Mouse (Mus musculus): Measurements from ENCODE around the gene Hdgfl3.

Gene Hdgfl3

GRCm38 (mm10) chr7:81899361-81899760 is 34.9 kb downstream of the Hdgfl3 start:
- DNase-seq (ENCODE audit: low spot score in 2 of 2): no peak

- DNase-seq (ENCODE audit: low spot score in 2 of 2): no peak
Observed at GRCm38 (mm10) chr7:81885128-81885527, 49.1 kb downstream of the Hdgfl3 start.

DNA sequence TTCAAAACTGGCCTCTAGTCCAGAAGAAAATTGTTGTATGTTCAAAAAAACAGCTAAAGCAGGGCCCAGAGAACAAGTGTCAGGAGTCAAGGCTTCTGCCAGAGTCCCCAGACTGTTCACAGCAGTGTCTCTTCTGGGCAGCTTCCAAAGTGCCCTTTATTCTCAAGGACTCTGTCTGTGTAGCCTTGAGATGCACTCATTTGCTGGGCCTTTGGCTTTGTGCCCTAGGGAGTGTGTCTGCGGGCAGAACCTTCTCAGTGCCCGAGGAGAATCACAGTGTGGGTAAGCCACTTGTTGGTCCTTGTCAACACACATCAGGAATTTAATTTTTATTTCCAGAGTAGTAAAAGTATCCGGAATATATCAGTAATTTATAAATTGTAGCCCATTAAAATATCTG is 52.7 kb downstream of the Hdgfl3 start:
- DNase-seq (ENCODE audit: low spot score in 2 of 2): no peak

- no peak for DNase-seq (ENCODE audit: low spot score in 2 of 2)
Observed at GRCm38 (mm10) chr7:81880797-81881196, 53.5 kb downstream of the Hdgfl3 start.

- no peak for DNase-seq (ENCODE audit: low spot score in 2 of 2)
Observed at GRCm38 (mm10) chr7:81880286-81880685, 54.0 kb downstream of the Hdgfl3 start.

- DNase-seq (ENCODE audit: low spot score in 2 of 2): peak; percentile 42 to 72
Observed at GRCm38 (mm10) chr7:81875372-81875771, 58.9 kb downstream of the Hdgfl3 start.

DNA sequence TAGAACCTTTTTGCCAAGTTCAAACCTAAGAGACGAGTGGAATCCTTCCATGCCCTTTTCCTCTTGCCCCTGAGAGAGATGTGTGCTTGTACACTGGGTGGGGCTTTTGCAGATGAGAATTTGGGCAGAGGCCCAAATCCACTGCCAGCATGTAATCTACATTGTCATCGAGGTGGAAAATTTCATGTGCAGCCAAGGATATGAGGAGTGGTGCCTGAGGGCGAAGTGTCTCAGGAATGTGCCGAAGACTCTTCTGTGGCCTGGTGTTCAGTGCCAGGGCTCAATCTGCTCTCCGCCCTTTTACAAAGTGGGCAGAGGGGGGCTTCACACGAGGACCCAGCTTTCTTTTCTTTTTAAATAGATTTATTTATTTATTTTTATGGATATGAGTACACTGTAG is 59.6 kb downstream of the Hdgfl3 start:
- no peak for DNase-seq (ENCODE audit: low spot score in 2 of 2)

DNA sequence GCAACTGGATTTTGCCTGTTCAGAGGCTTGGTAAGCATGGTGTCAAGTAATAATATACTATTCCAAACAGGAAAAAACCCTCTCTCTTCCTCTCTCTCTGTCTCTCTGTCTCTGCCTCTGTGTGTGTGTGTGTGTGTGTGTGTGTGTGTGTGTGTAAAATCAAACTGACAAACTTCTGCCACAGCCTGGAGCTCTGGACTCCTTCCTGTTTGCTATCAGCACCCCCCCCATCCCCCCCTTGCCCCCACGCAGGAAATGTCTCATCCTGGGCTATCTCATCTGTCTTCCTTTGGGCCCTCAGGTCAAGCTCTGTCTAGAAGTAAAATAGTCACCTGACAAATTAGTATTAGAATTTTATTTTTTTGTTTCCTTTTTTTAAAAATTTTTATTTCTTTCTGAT is 60.5 kb downstream of the Hdgfl3 start:
- no peak for DNase-seq (ENCODE audit: low spot score in 2 of 2)

DNA sequence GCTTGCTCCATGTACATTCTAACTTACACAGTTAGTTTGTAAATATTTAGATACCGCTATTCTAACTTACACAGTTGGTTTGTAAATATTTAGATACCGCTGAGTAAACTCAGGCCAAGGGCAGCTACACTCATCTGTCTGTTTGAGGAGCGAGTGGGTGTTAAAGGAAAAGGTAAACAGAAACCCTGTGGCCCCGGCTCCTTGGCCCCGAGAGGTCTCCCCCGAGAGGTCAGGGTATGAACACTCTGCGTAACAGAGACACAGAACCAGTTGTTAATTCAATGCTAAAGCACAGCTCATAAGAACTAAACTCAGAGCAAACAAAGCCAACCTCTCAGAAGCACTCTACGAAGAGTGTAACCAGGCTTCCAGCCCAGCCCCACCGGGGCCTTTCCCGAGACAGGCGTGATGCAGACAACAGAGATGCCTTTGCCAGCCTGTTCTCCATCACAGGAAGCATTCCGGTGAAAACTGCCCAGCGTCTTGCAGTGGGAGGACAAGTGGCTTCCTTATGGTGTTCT is 61.7 kb downstream of the Hdgfl3 start:
- no peak for DNase-seq (ENCODE audit: low spot score in 2 of 2)

- peak; percentile 60 to 61 for DNase-seq (ENCODE audit: low spot score in 2 of 2)
Observed at GRCm38 (mm10) chr7:81868158-81868557, 66.1 kb downstream of the Hdgfl3 start.

- DNase-seq (ENCODE audit: low spot score in 2 of 2): no peak
Observed at GRCm38 (mm10) chr7:81867231-81867930, 66.9 kb downstream of the Hdgfl3 start.

DNA sequence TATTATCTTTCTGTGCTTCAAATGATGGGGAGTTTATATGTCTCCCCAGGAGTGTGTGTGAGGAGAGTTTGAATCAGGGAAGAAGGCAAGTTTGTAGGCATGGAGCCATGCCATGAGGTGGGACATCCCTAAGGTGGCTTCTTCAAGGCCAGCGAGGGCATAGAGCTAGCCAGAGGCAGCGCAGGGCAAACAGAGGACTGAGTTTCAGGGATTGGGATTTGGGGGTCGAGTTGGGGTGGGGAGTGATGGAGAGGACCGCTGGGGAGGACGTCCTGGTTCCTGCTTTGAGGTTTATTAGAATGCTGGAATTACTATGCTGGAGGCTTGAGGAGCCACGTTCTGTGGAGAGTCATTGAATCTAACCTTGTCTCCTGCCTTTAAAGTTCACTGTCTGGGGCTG is 68.3 kb downstream of the Hdgfl3 start:
- no peak for DNase-seq (ENCODE audit: low spot score in 2 of 2)

DNA sequence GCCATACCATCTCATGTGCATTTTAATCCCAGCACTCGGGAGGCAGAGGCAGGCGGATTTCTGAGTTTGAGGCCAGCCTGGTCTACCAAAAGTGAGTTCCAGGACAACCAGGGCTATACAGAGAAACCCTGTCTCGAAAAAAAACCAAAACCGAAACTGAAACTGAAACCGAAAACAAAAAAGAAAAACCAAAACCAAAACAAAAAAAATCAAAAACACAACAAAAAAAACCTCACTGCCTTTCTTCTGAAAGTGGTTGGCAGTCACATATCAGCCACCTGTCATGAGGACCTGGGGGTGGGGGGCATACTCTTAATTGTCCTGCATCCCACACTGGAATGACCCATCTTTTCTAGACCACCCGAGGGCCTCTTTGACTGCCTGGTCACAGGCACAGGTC is 69.7 kb downstream of the Hdgfl3 start:
- DNase-seq (ENCODE audit: low spot score in 2 of 2): no peak

- DNase-seq (ENCODE audit: low spot score in 2 of 2): no peak
Observed at GRCm38 (mm10) chr7:81862587-81863583, 71.4 kb downstream of the Hdgfl3 start.

DNA sequence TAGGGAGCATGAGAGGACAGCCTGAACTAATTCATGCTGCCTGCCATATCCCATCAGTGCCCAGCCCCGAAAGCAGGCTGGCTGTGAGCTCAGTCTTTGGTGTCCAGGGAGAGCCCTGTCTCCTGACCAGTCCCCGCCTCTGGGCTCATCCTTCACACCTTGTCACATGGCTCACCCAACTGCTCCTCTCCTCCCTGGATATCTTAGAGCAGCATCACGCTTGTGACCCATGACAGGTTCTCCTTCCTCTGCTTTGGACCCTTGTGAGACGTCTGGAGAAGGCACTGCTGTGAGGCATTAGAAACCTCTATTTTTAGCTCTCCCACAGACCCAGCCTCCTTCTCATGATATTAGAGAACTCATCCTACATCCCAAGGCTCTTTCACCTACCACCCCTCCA is 72.4 kb downstream of the Hdgfl3 start:
- DNase-seq (ENCODE audit: low spot score in 2 of 2): no peak

DNA sequence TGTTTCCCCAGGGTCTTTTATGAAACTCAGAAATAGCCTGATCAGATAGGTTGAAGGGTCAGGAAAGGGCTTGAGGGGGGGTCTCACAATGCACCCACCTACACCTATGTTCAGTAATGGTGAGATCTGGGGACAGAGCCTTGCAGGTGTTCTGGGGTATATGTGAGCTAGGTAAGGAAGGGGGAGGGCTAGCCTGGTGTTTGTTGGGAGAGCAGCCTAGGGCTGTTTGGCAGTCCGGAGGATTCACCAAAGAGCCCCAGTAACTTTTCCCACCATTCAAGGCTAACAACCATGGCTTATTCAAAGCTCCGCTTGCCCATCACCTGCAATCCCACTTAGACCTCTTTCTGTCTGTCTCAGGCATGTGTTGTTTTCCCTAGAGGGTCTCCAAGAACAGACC is 72.8 kb downstream of the Hdgfl3 start:
- DNase-seq (ENCODE audit: low spot score in 2 of 2): no peak

GRCm38 (mm10) chr7:81860996-81861395 is 73.3 kb downstream of the Hdgfl3 start:
- no peak for DNase-seq (ENCODE audit: low spot score in 2 of 2)

DNA sequence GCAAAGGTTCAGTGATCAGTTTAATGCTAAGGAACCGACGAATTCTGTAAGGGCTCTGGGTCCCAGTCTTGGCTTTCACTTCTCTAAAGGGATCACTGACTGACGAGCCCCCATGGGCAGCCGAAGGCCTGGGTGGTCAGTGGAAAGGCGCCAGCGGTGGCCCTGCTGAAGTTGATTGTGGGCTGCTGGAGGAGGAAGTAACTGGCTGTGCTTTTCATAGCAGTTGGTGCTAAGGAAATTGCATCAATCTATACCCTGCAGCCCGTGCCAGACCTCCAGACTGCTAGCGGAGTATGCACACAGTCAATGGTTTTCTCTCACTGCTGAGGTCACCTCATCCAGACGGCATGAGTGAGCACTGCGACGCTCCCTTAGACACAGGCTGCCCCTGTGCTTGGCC is 74.2 kb downstream of the Hdgfl3 start:
- DNase-seq (ENCODE audit: low spot score in 2 of 2): peak; percentile 46 to 47

DNA sequence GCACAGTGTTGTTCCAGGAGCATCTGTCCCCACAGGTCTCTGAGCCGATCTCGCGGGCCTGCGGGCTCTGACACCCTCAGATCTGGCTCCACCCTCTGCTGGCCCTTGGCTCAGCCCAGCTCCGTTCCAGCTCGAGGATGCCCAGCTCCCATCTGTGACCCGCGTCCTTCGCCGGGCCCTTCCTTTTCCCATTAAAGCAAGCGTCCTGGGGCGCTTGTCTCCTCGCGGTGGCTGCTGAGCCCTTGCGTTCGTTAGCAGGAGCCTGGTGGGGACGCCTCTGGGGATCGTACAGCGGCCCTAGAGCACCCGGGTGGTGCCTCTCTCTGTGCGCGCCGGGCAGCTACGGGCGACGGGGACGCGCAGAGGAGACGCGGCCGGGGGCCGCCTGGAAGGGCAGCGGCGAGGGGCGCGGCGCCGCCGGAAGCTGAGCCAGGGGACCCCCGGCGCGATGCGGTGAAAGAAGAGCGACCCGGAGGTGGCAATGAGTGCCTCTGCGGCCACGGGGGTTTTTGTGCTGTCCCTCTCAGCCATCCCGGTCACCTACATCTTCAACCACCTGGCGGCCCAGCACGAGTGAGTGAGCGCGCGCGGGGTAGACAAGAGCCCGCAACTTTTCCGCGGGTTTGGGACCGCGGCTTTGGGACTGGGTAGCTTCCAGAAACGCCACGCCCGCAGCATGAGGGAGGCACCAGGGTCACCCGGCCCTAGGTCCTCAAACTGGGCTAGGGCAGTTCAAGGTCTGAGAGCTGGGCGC is 75.1 kb downstream of the Hdgfl3 start, which contains the start of gene Tm6sf1:
Tm6sf1 (plus strand) TSS at position 34 of the 754 bp plus-strand sequence.
- DNase-seq (ENCODE audit: low spot score in 2 of 2): no peak

GRCm38 (mm10) chr7:81858236-81858635 is 76.0 kb downstream of the Hdgfl3 start:
- DNase-seq (ENCODE audit: low spot score in 2 of 2): no peak

DNA sequence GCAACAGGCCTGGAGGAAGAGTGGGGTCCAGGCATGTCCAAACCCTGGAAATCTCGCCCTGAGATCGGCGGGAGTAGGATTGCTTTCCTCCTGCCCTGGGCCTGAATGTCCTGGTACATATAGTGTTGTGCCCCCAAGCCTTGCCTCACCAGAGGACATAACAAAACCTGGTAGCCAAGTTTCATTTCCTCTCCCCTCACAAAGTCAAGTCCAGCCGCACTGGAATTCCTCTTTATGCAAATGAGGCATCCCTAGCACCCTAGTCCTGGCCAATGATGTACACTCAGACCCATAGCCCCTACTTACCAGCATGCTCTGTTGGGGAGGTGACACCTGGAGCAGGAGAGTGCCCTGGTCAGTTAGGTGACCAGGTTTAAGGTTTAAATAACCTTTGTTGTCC is 78.1 kb downstream of the Hdgfl3 start:
- no peak for DNase-seq (ENCODE audit: low spot score in 2 of 2)

GRCm38 (mm10) chr7:81855694-81856093 is 78.6 kb downstream of the Hdgfl3 start, which contains the start of gene Gm10160:
Gm10160 (minus strand) TSS chr7:81855794.
- DNase-seq (ENCODE audit: low spot score in 2 of 2): no peak

All from frontal cortex, postnatal 36 days (tissue).